Mouse (Mus musculus): ENCODE results near the gene Hspe1.
"Not testable (repeated sequence)": the region's sequence is repeated elsewhere in the genome, so short reads cannot be mapped to it uniquely, and the experiment has no call there.

Gene Hspe1

GRCm38 (mm10) chr1:55087932-55088610 is at the start of gene Hspe1, which contains the start of gene Hspd1:
Hspe1 (plus strand) TSS chr1:55088132.
Hspd1 (minus strand) TSS chr1:55088243.
- in situ Hi-C loops (cut with MboI, MseI) = loop anchor here (5.0 to 10.0 kb wide), 2 partner anchors 39 to 63 kb away; partner anchors contain the start of gene Sf3b1

- in situ Hi-C loops (cut with MboI, MseI) = no loop called here
Measured at GRCm38 (mm10) chr1:55039944-55040343, 48.0 kb upstream of the Hspe1 start.

- in situ Hi-C loops (cut with MboI, MseI) = no loop called here
Measured at GRCm38 (mm10) chr1:55041691-55042090, 46.2 kb upstream of the Hspe1 start.

- in situ Hi-C loops (cut with MboI, MseI) = no loop called here
Measured at GRCm38 (mm10) chr1:55042246-55042645, 45.7 kb upstream of the Hspe1 start.

GRCm38 (mm10) chr1:55043164-55043563 is 44.8 kb upstream of the Hspe1 start:
- in situ Hi-C loops (cut with MboI, MseI) = no loop called here

- in situ Hi-C loops (cut with MboI, MseI) = no loop called here
Measured at GRCm38 (mm10) chr1:55048841-55049587, 38.9 kb upstream of the Hspe1 start.

- in situ Hi-C loops (cut with MboI, MseI) = no loop called here
Measured at GRCm38 (mm10) chr1:55051671-55052070, 36.3 kb upstream of the Hspe1 start.

GRCm38 (mm10) chr1:55052355-55052953 is 35.5 kb upstream of the Hspe1 start, which contains the start of gene Coq10b:
Coq10b (plus strand) TSS chr1:55052770.
- in situ Hi-C loops (cut with MboI, MseI) = no loop called here

- in situ Hi-C loops (cut with MboI, MseI) = no loop called here
Measured at GRCm38 (mm10) chr1:55053005-55053404, 34.9 kb upstream of the Hspe1 start.

GRCm38 (mm10) chr1:55053596-55053995 is 34.3 kb upstream of the Hspe1 start:
- in situ Hi-C loops (cut with MboI, MseI) = no loop called here

GRCm38 (mm10) chr1:55055322-55056115 is 32.4 kb upstream of the Hspe1 start:
- in situ Hi-C loops (cut with MboI, MseI) = no loop called here

- in situ Hi-C loops (cut with MboI, MseI) = not testable (repeated sequence)
Measured at GRCm38 (mm10) chr1:55058383-55058782, 29.5 kb upstream of the Hspe1 start.

- in situ Hi-C loops (cut with MboI, MseI) = no loop called here
Measured at GRCm38 (mm10) chr1:55061099-55061498, 26.8 kb upstream of the Hspe1 start.

GRCm38 (mm10) chr1:55061772-55062171 is 26.2 kb upstream of the Hspe1 start:
- in situ Hi-C loops (cut with MboI, MseI) = no loop called here

- in situ Hi-C loops (cut with MboI, MseI) = not testable (repeated sequence)
Measured at GRCm38 (mm10) chr1:55072328-55072727, 15.6 kb upstream of the Hspe1 start.

GRCm38 (mm10) chr1:55074757-55075156 is 13.2 kb upstream of the Hspe1 start:
- in situ Hi-C loops (cut with MboI, MseI) = no loop called here

- in situ Hi-C loops (cut with MboI, MseI) = no loop called here
Measured at GRCm38 (mm10) chr1:55075652-55076394, 12.1 kb upstream of the Hspe1 start.

- in situ Hi-C loops (cut with MboI, MseI) = no loop called here
Measured at GRCm38 (mm10) chr1:55076395-55076743, 11.6 kb upstream of the Hspe1 start.

GRCm38 (mm10) chr1:55076849-55077516 is 10.9 kb upstream of the Hspe1 start:
- in situ Hi-C loops (cut with MboI, MseI) = no loop called here

GRCm38 (mm10) chr1:55079677-55080076 is 8.3 kb upstream of the Hspe1 start:
- in situ Hi-C loops (cut with MboI, MseI) = loop anchor here (10.0 kb wide), 1 partner anchor 55 kb away; the partner anchor contains the start of gene Sf3b1
